In genomic region chr7:112387876-112388275, GRCm38 (mm10) we compare ENCODE assay signal across 23 mouse cellular contexts. TPM values are rescaled to one million over a fixed set of nuclear protein-coding genes. Genes with fewer than 3 reads are reported as not detected.
A peak's percentile ranks its signal among the peaks of the same experiment; 100 is the strongest.
DNase-seq lines count a peak whose midpoint lies in the region; ATAC-seq lines count a peak whose summit lies in the region.
"Had no signal": no experiment of that assay in that cellular context is flagged by ENCODE, and none has a peak within 500 bp of the region (broad histone marks: within the 10 kb centered on the region; RNA-seq: fewer than 3 reads in every experiment).

No protein-coding gene starts in this region.

- no peaks in the 10 kb centered on the region for H3K9me3 ChIP-seq in kidney, embryonic 15.5 days (replicated peaks)
- H3K9me3 ChIP-seq in kidney, embryonic 16.5 days (ENCODE audit: low read length), result no peaks in the 10 kb centered on the region
- H3K9me3 ChIP-seq in liver, embryonic 16.5 days (replicated peaks; ENCODE audit: control insufficient read depth, low read length), result no peaks in the 10 kb centered on the region
- H3K9me3 ChIP-seq in liver, embryonic 11.5 days (ENCODE audit: control insufficient read depth, low read length), result no peaks in the 10 kb centered on the region
- H3K9me3 ChIP-seq in midbrain, embryonic 11.5 days (ENCODE audit: control insufficient read depth, low read length), result no peaks in the 10 kb centered on the region
- H3K9me3 ChIP-seq in midbrain, embryonic 13.5 days, result no peaks in the 10 kb centered on the region
- H3K9me3 ChIP-seq: embryonic facial prominence, embryonic 13.5 days; embryonic facial prominence, embryonic 15.5 days; forebrain, embryonic 13.5 days; forebrain, embryonic 15.5 days had no signal

- no peak overlapping the region for H3K4me3 ChIP-seq in kidney, embryonic 15.5 days (replicated peaks)
- H3K4me3 ChIP-seq in kidney, embryonic 16.5 days (ENCODE audit: low read length), result no peak overlapping the region
- no peak overlapping the region for H3K4me3 ChIP-seq in liver, embryonic 16.5 days (ENCODE audit: low read depth, low read length)
- H3K4me3 ChIP-seq in liver, embryonic 11.5 days (ENCODE audit: low read depth, low read length), result no peak overlapping the region
- H3K4me3 ChIP-seq in midbrain, embryonic 11.5 days (ENCODE audit: low read depth, low read length), result no peak overlapping the region
- H3K4me3 ChIP-seq in midbrain, embryonic 13.5 days (replicated peaks), result no peak overlapping the region
- H3K4me3 ChIP-seq: embryonic facial prominence, embryonic 13.5 days; embryonic facial prominence, embryonic 15.5 days; forebrain, embryonic 13.5 days; forebrain, embryonic 15.5 days had no signal

- 73% methylated on average over 5 of the region's 5 CpGs for WGBS in kidney, embryonic 15.5 days
- 65% methylated on average over 5 of the region's 5 CpGs for WGBS in kidney, embryonic 16.5 days
- 44% methylated on average over 5 of the region's 5 CpGs for whole genome bisulfite sequencing in liver, embryonic 16.5 days (ENCODE audit: insufficient replicate concordance)
- WGBS in liver, embryonic 11.5 days, result 63% methylated on average over 5 of the region's 5 CpGs
- WGBS in midbrain, embryonic 11.5 days, result 80% methylated on average over 5 of the region's 5 CpGs
- WGBS in midbrain, embryonic 13.5 days, result 91% methylated on average over 5 of the region's 5 CpGs

- H3K9ac ChIP-seq in kidney, embryonic 15.5 days, result no peak overlapping the region
- H3K9ac ChIP-seq in kidney, embryonic 16.5 days (replicated peaks; ENCODE audit: low read length), result no peak overlapping the region
- H3K9ac ChIP-seq in liver, embryonic 16.5 days (ENCODE audit: low read depth, low read length), result no peak overlapping the region
- H3K9ac ChIP-seq in liver, embryonic 11.5 days (ENCODE audit: low read depth, low read length), result no peak overlapping the region
- no peak overlapping the region for H3K9ac ChIP-seq in midbrain, embryonic 11.5 days (ENCODE audit: low read length)
- H3K9ac ChIP-seq in midbrain, embryonic 13.5 days (replicated peaks), result no peak overlapping the region
- H3K9ac ChIP-seq: embryonic facial prominence, embryonic 13.5 days; embryonic facial prominence, embryonic 15.5 days; forebrain, embryonic 13.5 days; forebrain, embryonic 15.5 days had no signal

- H3K36me3 ChIP-seq in kidney, embryonic 15.5 days, result no peaks in the 10 kb centered on the region
- H3K36me3 ChIP-seq in kidney, embryonic 16.5 days (ENCODE audit: insufficient read depth, low read length), result no peaks in the 10 kb centered on the region
- no peaks in the 10 kb centered on the region for H3K36me3 ChIP-seq in liver, embryonic 16.5 days (ENCODE audit: control insufficient read depth, insufficient read depth)
- no peaks in the 10 kb centered on the region for H3K36me3 ChIP-seq in liver, embryonic 11.5 days (ENCODE audit: control insufficient read depth, insufficient read depth, low read length)
- no peaks in the 10 kb centered on the region for H3K36me3 ChIP-seq in midbrain, embryonic 11.5 days (ENCODE audit: control insufficient read depth, insufficient read depth, low read length)
- no peaks in the 10 kb centered on the region for H3K36me3 ChIP-seq in midbrain, embryonic 13.5 days
- H3K36me3 ChIP-seq: embryonic facial prominence, embryonic 13.5 days; embryonic facial prominence, embryonic 15.5 days; forebrain, embryonic 15.5 days had no signal

- 0 out of 2 replicates have a peak overlapping the region, but pooled peaks have one; percentile 10 for H3K27ac ChIP-seq in kidney, embryonic 15.5 days
- no peak overlapping the region for H3K27ac ChIP-seq in kidney, embryonic 16.5 days (ENCODE audit: low read length)
- H3K27ac ChIP-seq in liver, embryonic 16.5 days (ENCODE audit: low read length), result no peak overlapping the region
- no peak overlapping the region for H3K27ac ChIP-seq in liver, embryonic 11.5 days (ENCODE audit: low read depth, low read length)
- H3K27ac ChIP-seq in midbrain, embryonic 11.5 days (ENCODE audit: low read depth, low read length), result no peak overlapping the region
- no peak overlapping the region for H3K27ac ChIP-seq in midbrain, embryonic 13.5 days
- H3K27ac ChIP-seq: embryonic facial prominence, embryonic 13.5 days; embryonic facial prominence, embryonic 15.5 days; forebrain, embryonic 13.5 days; forebrain, embryonic 15.5 days had no signal

- peaks cover 38% of the 10 kb centered on the region for H3K4me1 ChIP-seq in kidney, embryonic 15.5 days
- peaks cover 46% of the 10 kb centered on the region for H3K4me1 ChIP-seq in kidney, embryonic 16.5 days (ENCODE audit: insufficient read depth, low read length)
- H3K4me1 ChIP-seq in liver, embryonic 16.5 days (ENCODE audit: control insufficient read depth, low read depth, low read length), result no peaks in the 10 kb centered on the region
- peaks cover 8% of the 10 kb centered on the region; the same call in 1 of the 2 replicates for H3K4me1 ChIP-seq in liver, embryonic 11.5 days (replicated peaks; ENCODE audit: control insufficient read depth, insufficient read depth, low read length)
- peaks cover 17% of the 10 kb centered on the region; the same call in 1 of the 2 replicates for H3K4me1 ChIP-seq in midbrain, embryonic 11.5 days (ENCODE audit: control insufficient read depth, insufficient read depth, low read length)
- peaks cover 33% of the 10 kb centered on the region for H3K4me1 ChIP-seq in midbrain, embryonic 13.5 days (replicated peaks)

- intact Hi-C loops in gastrocnemius, postnatal 36 days (cut with DNase I), result no loop called here

- no peak for ATAC-seq in kidney, embryonic 15.5 days (replicated peaks; ENCODE audit: low FRiP score)
- no peak for ATAC-seq in kidney, embryonic 16.5 days (ENCODE audit: low FRiP score, low TSS enrichment)
- ATAC-seq in liver, embryonic 16.5 days (ENCODE audit: low read depth), result peak; percentile 61; the same call in 1 of the 2 replicates
- ATAC-seq in liver, embryonic 11.5 days (replicated peaks; ENCODE audit: low FRiP score), result no peak
- no peak for ATAC-seq in midbrain, embryonic 11.5 days (ENCODE audit: low FRiP score)
- ATAC-seq in midbrain, embryonic 13.5 days, result no peak
- ATAC-seq: forebrain, embryonic 13.5 days; forebrain, embryonic 15.5 days had no signal

- no peak for DNase-seq in liver, embryonic 11.5 days (ENCODE audit: low spot score)
- DNase-seq in midbrain, embryonic 11.5 days (ENCODE audit: low spot score, missing footprints), result peak; percentile 2
- no peak for DNase-seq in gastrocnemius, postnatal 36 days
- DNase-seq: adrenal gland, adult 2 months; adrenal gland, postnatal 10 days; adrenal gland, postnatal 25 days; cerebellum, adult 11 months; cerebellum, adult 18-20 months; cerebellum, adult 8-10 months; cerebellum, adult 9-11 months; cerebellum, postnatal 14 days; cerebellum, postnatal 36 days; embryo, embryonic 11 days had no signal

- H3K27me3 ChIP-seq in kidney, embryonic 15.5 days, result no peaks in the 10 kb centered on the region
- H3K27me3 ChIP-seq in kidney, embryonic 16.5 days (ENCODE audit: insufficient read depth, low read length), result no peaks in the 10 kb centered on the region
- no peaks in the 10 kb centered on the region for H3K27me3 ChIP-seq in liver, embryonic 16.5 days (ENCODE audit: control insufficient read depth, insufficient read depth, low read depth, low read length)
- no peaks in the 10 kb centered on the region; the same call in 1 of the 2 replicates for H3K27me3 ChIP-seq in liver, embryonic 11.5 days (replicated peaks; ENCODE audit: control insufficient read depth, insufficient read depth, low read length)
- H3K27me3 ChIP-seq in midbrain, embryonic 11.5 days (ENCODE audit: control insufficient read depth, insufficient read depth, low read length), result no peaks in the 10 kb centered on the region
- H3K27me3 ChIP-seq in midbrain, embryonic 13.5 days, result no peaks in the 10 kb centered on the region
- H3K27me3 ChIP-seq: embryonic facial prominence, embryonic 13.5 days; embryonic facial prominence, embryonic 15.5 days; forebrain, embryonic 15.5 days had no signal

- no peak overlapping the region for H3K4me2 ChIP-seq in kidney, embryonic 15.5 days
- no peak overlapping the region for H3K4me2 ChIP-seq in kidney, embryonic 16.5 days (replicated peaks; ENCODE audit: low read depth, low read length)
- no peak overlapping the region for H3K4me2 ChIP-seq in liver, embryonic 16.5 days (ENCODE audit: low read depth, low read length)
- H3K4me2 ChIP-seq in liver, embryonic 11.5 days, result no peak overlapping the region
- no peak overlapping the region for H3K4me2 ChIP-seq in midbrain, embryonic 11.5 days
- no peak overlapping the region for H3K4me2 ChIP-seq in midbrain, embryonic 13.5 days (replicated peaks)
- H3K4me2 ChIP-seq: embryonic facial prominence, embryonic 13.5 days; embryonic facial prominence, embryonic 15.5 days; forebrain, embryonic 13.5 days; forebrain, embryonic 15.5 days had no signal

RNA-seq across cellular contexts. Expression of gene Parva, which starts 39.4 kb away (rescaled TPM):
- polyA plus RNA-seq in kidney, embryonic 15.5 days (2015; fragmentation: Nextera tagmentation; extraction: Ambion mirVana), result 103 and 107 TPM in 2 replicates
- 120 and 126 TPM in 2 replicates for polyA plus RNA-seq in kidney, embryonic 16.5 days (2015; fragmentation: Nextera tagmentation; extraction: Ambion mirVana)
- polyA plus RNA-seq in liver, embryonic 16.5 days (2015; fragmentation: Nextera tagmentation; extraction: Ambion mirVana), result 8.0 and 9.2 TPM in 2 replicates
- polyA plus RNA-seq in liver, embryonic 11.5 days (2014; fragmentation: Nextera tagmentation; extraction: Ambion mirVana), result 24.3 and 28.8 TPM in 2 replicates
- 50.0 and 50.2 TPM in 2 replicates for polyA plus RNA-seq in midbrain, embryonic 11.5 days (2014; fragmentation: Nextera tagmentation; extraction: Ambion mirVana)
- polyA plus RNA-seq in midbrain, embryonic 13.5 days (2015; fragmentation: Nextera tagmentation; extraction: Ambion mirVana), result 29.3 and 30.3 TPM in 2 replicates
- total RNA-seq in gastrocnemius, postnatal 36 days (2021), result 10 to 100 TPM; 14.5 to 17.3 TPM
- total RNA-seq: common myeloid progenitor, adult 5-6 weeks; MEL had no signal
